Mouse (Mus musculus): ENCODE results near the gene Arhgef12. TPM values are rescaled to one million over a fixed set of nuclear protein-coding genes. Genes with fewer than 3 reads are reported as not detected.

Arhgef12 gene
- total and polyA plus RNA-seq, 3 experiments = 34.8 to 150 (median 136) TPM

DNA sequence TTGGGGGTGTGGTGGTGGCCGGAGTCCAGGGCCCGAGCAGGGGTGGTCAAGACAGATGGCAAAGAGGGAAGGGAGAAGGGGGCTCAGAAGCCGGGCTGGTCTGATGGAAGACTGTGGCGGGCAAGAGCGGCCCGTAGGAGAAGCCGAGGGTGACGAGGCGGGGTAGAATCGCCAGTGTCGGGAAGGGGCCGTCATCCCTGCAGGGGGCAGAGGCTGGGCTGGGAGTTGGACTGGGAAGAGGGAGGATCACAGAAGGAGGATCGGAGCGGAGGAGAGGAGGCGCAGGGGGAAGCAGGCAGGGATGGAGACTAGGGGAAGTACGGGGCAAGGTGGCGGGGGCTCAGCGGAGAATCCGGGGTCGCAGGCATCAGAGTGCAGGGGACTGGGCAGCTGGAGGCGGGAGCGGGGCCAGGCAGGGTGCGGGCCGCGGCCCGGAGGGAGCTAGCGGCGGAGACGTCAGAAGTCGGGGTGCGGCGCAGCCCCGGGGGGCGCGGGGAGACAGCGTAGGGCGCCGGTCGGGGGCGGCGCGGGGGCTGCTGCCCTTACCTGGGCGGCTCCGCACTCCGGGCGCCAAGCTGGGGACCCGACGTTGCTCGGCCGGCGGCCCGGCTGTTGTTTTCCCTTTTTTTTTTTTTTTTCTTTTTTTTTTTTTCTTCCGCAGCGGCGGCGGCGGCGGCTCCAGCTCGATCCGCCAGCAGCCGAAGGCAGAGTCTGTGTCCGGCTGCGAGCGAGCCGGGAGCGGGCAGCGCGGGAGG lies 163.1 kb downstream of the Arhgef12 start, which contains the start of gene Grik4:
Grik4 (minus strand) TSS at position 713 of the 755 bp plus-strand sequence.
- Histone ChIP-seq H3K79me2 (replicated peaks; ENCODE audit: control insufficient read depth, insufficient read depth, low read length) (no peaks in the 10 kb centered on the region), H3K9ac (ENCODE audit: low read depth, low read length) (peak within 1 kb of the TSS; percentile 46), H3K4me1 (ENCODE audit: control insufficient read depth, insufficient read depth, low read length) (no peaks in the 10 kb centered on the region; the same call in 1 of the 2 replicates), H3K27ac (no peak within 1 kb of the TSS), H3K4me3 (peak within 1 kb of the TSS; percentile 65), H3K27me3 (ENCODE audit: control insufficient read depth, insufficient read depth, low read length) (peaks cover 11% of the 10 kb centered on the region), H3K36me3 (ENCODE audit: control insufficient read depth, insufficient read depth, low read length) (no peaks in the 10 kb centered on the region)
- peak in 1 of 2 experiments; percentile 24 for DNase-seq
- intact Hi-C loops (cut with DNase I) = loop anchor here (1.0 to 5.0 kb wide), 6 partner anchors 156 to 618 kb away; no protein-coding TSS in a partner anchor
- TF ChIP-seq EP300 (IDR thresholded peaks at IDR 0.05; ENCODE audit: insufficient read depth, low read depth, low read length) = no peak
- no peak for TF ChIP-seq POLR2A (IDR thresholded peaks at IDR 0.05; ENCODE audit: insufficient read depth, low read depth, low read length)
- no peak for TF ChIP-seq CTCF (IDR thresholded peaks at IDR 0.05)
- WGBS = 1% methylated on average over 49 of the region's 68 CpGs

DNA sequence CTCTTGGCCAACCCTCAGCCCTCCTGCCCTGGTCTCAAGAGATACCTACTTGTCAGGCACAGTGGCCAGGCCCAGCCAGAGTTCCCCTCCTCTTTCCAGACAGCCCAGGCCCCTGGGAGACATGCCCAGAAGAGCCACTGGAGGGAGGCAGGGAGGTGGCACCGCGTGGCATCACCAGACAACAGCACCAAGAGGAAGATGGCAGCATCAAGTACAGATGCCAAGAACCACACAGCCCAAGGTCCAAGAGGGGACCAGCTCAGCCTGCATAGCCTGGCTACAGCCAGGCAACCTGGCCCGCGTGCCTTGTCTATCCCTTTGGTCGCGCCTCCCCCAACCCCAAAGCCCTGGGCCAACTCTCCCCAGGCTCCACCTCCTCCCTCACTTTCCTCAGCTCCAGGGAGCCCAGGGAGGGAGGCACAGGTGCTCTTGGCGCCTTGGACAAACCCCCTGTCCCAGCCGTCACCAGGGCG lies 163.9 kb downstream of the Arhgef12 start:
- no peak for TF ChIP-seq POLR2A (IDR thresholded peaks at IDR 0.05; ENCODE audit: insufficient read depth, low read depth, low read length)
- TF ChIP-seq CTCF (IDR thresholded peaks at IDR 0.05) = 0 out of 2 replicates have a peak, but pooled peaks have one; percentile 3
- Histone ChIP-seq H3K4me3 (no peak overlapping the region), H3K36me3 (ENCODE audit: control insufficient read depth, insufficient read depth, low read length) (no peaks in the 10 kb centered on the region), H3K9ac (ENCODE audit: low read depth, low read length) (no peak overlapping the region), H3K27me3 (ENCODE audit: control insufficient read depth, insufficient read depth, low read length) (peaks cover 11% of the 10 kb centered on the region), H3K79me2 (replicated peaks; ENCODE audit: control insufficient read depth, insufficient read depth, low read length) (no peaks in the 10 kb centered on the region), H3K4me1 (ENCODE audit: control insufficient read depth, insufficient read depth, low read length) (no peaks in the 10 kb centered on the region; the same call in 1 of the 2 replicates), H3K27ac (no peak overlapping the region)
- no peak for DNase-seq
- 23% methylated on average over 9 of the region's 9 CpGs for WGBS
- intact Hi-C loops (cut with DNase I) = loop anchor here (5.0 kb wide), 1 partner anchor 391 kb away; no protein-coding TSS in a partner anchor

DNA sequence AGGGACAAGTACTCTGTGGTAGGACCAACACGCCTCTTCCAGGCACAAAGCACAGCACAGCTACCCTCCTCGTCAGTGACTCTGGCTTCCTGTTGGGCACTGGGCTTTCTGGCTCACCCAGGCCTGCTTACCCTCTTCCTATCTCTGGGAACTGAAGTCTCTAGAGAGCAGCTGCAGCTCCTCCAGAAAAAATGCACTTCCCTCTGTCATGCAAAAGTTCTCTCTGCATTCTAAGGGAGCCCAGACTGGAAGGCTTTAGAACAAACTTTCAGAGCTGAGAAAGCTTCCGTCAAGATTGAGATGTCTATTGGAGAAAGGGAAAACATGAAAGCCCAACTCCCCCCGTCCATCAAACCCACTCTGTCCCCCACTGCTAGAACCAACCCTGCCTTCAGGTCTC lies 164.9 kb downstream of the Arhgef12 start:
- no peak overlapping the region for H3K4me3 ChIP-seq
- TF ChIP-seq CTCF (IDR thresholded peaks at IDR 0.05) (no peak), EP300 (IDR thresholded peaks at IDR 0.05; ENCODE audit: insufficient read depth, low read depth, low read length) (no peak), POLR2A (IDR thresholded peaks at IDR 0.05; ENCODE audit: insufficient read depth, low read depth, low read length) (no peak)
- no peak for DNase-seq
- no peak overlapping the region for H3K9ac ChIP-seq (ENCODE audit: low read depth, low read length)
- peaks cover 11% of the 10 kb centered on the region for H3K27me3 ChIP-seq (ENCODE audit: control insufficient read depth, insufficient read depth, low read length)
- H3K4me1 ChIP-seq (ENCODE audit: control insufficient read depth, insufficient read depth, low read length) = no peaks in the 10 kb centered on the region; the same call in 1 of the 2 replicates
- no peaks in the 10 kb centered on the region for H3K36me3 ChIP-seq (ENCODE audit: control insufficient read depth, insufficient read depth, low read length)
- H3K79me2 ChIP-seq (replicated peaks; ENCODE audit: control insufficient read depth, insufficient read depth, low read length) = no peaks in the 10 kb centered on the region
- 56% methylated on average over 4 of the region's 4 CpGs for WGBS
- H3K27ac ChIP-seq = no peak overlapping the region
- intact Hi-C loops (cut with DNase I) = loop anchor here (5.0 kb wide), 1 partner anchor 390 kb away; no protein-coding TSS in a partner anchor

DNA sequence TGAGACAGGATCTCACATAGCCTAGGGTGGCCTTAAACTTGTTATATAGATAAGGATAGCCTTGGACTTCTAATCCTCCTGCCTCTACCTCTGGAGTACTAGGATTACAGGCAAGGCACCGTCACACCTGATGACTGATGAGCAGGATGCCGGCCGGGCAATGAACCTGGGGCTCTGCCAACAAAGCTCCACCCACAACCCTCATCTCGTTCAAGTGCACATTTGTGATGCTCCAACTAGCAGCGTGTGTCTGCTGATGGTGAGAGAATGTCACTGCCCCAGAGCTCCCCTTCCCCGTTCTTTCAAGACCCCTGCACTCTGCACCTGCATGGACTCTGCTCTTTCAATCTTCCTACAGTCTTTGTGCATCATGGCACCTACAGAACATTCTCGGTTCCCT lies 174.9 kb downstream of the Arhgef12 start:
- no peaks in the 10 kb centered on the region for H3K36me3 ChIP-seq (ENCODE audit: control insufficient read depth, insufficient read depth, low read length)
- DNase-seq = no peak
- H3K4me3 ChIP-seq = no peak overlapping the region
- WGBS = 40% methylated on average over 7 of the region's 7 CpGs
- H3K27me3 ChIP-seq (ENCODE audit: control insufficient read depth, insufficient read depth, low read length) = no peaks in the 10 kb centered on the region
- intact Hi-C loops (cut with DNase I) = no loop called here
- TF ChIP-seq CTCF (IDR thresholded peaks at IDR 0.05) (no peak), EP300 (IDR thresholded peaks at IDR 0.05; ENCODE audit: insufficient read depth, low read depth, low read length) (no peak)
- H3K9ac ChIP-seq (ENCODE audit: low read depth, low read length) = no peak overlapping the region
- H3K27ac ChIP-seq = no peak overlapping the region
- H3K4me1 ChIP-seq (ENCODE audit: control insufficient read depth, insufficient read depth, low read length) = no peaks in the 10 kb centered on the region
- H3K79me2 ChIP-seq (replicated peaks; ENCODE audit: control insufficient read depth, insufficient read depth, low read length) = no peaks in the 10 kb centered on the region

DNA sequence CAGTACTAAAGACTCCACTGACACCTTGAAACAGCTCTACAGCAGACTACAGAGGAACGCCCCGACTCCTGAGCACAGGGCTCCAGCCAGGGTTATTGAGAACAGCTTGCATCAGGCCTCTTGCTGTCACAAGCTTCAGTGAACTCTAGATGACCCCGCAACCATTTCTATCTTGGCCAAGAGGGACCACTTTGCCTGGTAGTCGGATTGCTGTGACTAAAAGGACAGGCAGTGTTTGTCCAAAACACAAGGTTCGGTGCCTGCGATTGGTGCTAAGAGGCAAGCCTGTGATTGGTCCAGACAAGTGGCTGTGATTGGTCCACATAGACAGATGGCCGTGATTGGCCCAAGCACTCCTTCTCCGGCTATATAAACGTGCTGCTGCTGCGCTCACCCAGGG lies 179.5 kb downstream of the Arhgef12 start:
- intact Hi-C loops (cut with DNase I) = no loop called here
- H3K36me3 ChIP-seq (ENCODE audit: control insufficient read depth, insufficient read depth, low read length) = no peaks in the 10 kb centered on the region
- WGBS = 64% methylated on average over 10 of the region's 10 CpGs
- no peaks in the 10 kb centered on the region for H3K27me3 ChIP-seq (ENCODE audit: control insufficient read depth, insufficient read depth, low read length)
- no peak overlapping the region for H3K27ac ChIP-seq
- H3K4me1 ChIP-seq (ENCODE audit: control insufficient read depth, insufficient read depth, low read length) = no peaks in the 10 kb centered on the region
- DNase-seq = no peak
- H3K79me2 ChIP-seq (replicated peaks; ENCODE audit: control insufficient read depth, insufficient read depth, low read length) = no peaks in the 10 kb centered on the region
- H3K9ac ChIP-seq (ENCODE audit: low read depth, low read length) = no peak overlapping the region
- no peak for TF ChIP-seq POLR2A (IDR thresholded peaks at IDR 0.05; ENCODE audit: insufficient read depth, low read depth, low read length)
- TF ChIP-seq EP300 (IDR thresholded peaks at IDR 0.05; ENCODE audit: insufficient read depth, low read depth, low read length) = no peak
- no peak for TF ChIP-seq CTCF (IDR thresholded peaks at IDR 0.05)
- H3K4me3 ChIP-seq = no peak overlapping the region

DNA sequence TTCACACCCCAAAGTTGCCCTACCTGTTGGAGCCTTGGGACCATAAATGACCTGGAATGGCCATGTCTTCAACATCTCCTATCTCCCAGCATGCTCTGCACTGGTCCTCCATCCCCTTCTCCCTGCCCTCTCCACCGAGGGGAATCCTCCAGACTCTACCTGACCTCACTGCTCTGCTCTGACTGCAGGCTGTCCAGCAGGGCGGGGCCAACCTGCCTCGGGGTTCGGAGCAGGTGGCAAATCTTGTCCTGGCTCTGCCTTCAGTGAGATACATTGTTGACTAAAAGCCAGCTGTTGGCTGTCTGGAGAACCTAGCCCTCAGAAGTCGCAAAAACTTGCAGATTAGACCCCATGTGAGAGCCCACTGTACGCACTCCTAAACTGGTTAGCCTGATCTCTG lies 180.5 kb downstream of the Arhgef12 start:
- H3K4me1 ChIP-seq (ENCODE audit: control insufficient read depth, insufficient read depth, low read length) = no peaks in the 10 kb centered on the region
- no peaks in the 10 kb centered on the region for H3K36me3 ChIP-seq (ENCODE audit: control insufficient read depth, insufficient read depth, low read length)
- 86% methylated on average over 6 of the region's 6 CpGs for WGBS
- H3K79me2 ChIP-seq (replicated peaks; ENCODE audit: control insufficient read depth, insufficient read depth, low read length) = no peaks in the 10 kb centered on the region
- no peak overlapping the region for H3K9ac ChIP-seq (ENCODE audit: low read depth, low read length)
- no peak overlapping the region for H3K4me3 ChIP-seq
- H3K27ac ChIP-seq = no peak overlapping the region
- intact Hi-C loops (cut with DNase I) = no loop called here
- H3K27me3 ChIP-seq (ENCODE audit: control insufficient read depth, insufficient read depth, low read length) = no peaks in the 10 kb centered on the region
- TF ChIP-seq CTCF (IDR thresholded peaks at IDR 0.05) = no peak
- no peak for TF ChIP-seq POLR2A (IDR thresholded peaks at IDR 0.05; ENCODE audit: insufficient read depth, low read depth, low read length)
- TF ChIP-seq EP300 (IDR thresholded peaks at IDR 0.05; ENCODE audit: insufficient read depth, low read depth, low read length) = no peak
- no peak for DNase-seq

All from heart, adult 2 months (tissue).